Mouse (Mus musculus): ENCODE measurements around the gene Myoc. TPM values are rescaled to one million over a fixed set of nuclear protein-coding genes. Genes with fewer than 3 reads are reported as not detected.

Gene Myoc
- not detected for polyA plus RNA-seq (2017; shearing (Covaris generic))

GRCm38 (mm10) chr1:162639051-162639750 is at the start of gene Myoc:
Gene Myoc, plus strand, starts transcription at chr1:162639155.

GRCm38 (mm10) chr1:162658119-162658518 is 19.2 kb downstream of the Myoc start, which contains the start of gene Myocos:
Gene Myocos, minus strand, starts transcription at chr1:162658219.

Other genes with a start within 250 kb of the Myoc start
- 0.63 TPM for gene Dnm3, start 161.1 kb upstream of the Myoc start, polyA plus RNA-seq (2017; shearing (Covaris generic))
- gene Mettl13, start 90.6 kb upstream of the Myoc start, polyA plus RNA-seq (2017; shearing (Covaris generic)), result 23.5 TPM
- 110 TPM for gene Vamp4, start 68.6 kb upstream of the Myoc start, polyA plus RNA-seq (2017; shearing (Covaris generic))
- not detected for gene Myocos, start 19.1 kb downstream of the Myoc start, polyA plus RNA-seq (2017; shearing (Covaris generic))
- 289 TPM for gene Prrc2c, start 101.4 kb downstream of the Myoc start, polyA plus RNA-seq (2017; shearing (Covaris generic))
- not detected for gene Fmo4, start 174.8 kb downstream of the Myoc start, polyA plus RNA-seq (2017; shearing (Covaris generic))
- gene Fmo1, start 227.5 kb downstream of the Myoc start, polyA plus RNA-seq (2017; shearing (Covaris generic)), result 0.76 TPM

Data from inflammation-experienced regulatory T-cells, adult 16 weeks (primary cell).